Mouse (Mus musculus) ovary, postnatal 14 days (tissue): ENCODE results near the gene Nap1l2.
"Not testable (repeated sequence)": the region's sequence is repeated elsewhere in the genome, so short reads cannot be mapped to it uniquely, and the experiment has no call there.

Source experiments
- DNase-seq: peaks from one replicate; pipeline ENCODE4 v3.0.0; 2022; ENCODE audit warnings: low spot score

Nap1l2 gene

DNA sequence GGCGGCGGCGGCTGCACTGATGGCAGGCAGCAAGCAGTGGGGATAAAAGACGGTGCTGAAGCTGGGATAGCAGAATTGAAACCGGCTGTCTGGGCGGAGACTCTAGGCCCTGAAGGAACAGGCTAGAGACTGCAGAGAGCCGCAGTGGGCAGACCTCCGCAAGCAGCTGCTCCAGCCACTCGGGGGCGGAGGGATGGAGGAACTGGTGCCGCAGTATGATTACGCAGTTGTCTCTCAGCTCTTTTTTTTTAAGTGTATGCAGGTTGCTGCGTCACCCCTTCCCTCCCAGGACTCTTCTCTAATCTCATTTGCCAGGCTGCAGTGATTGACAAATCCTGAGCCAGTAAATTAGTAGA lies at the start of gene Nap1l2:
Gene Nap1l2, minus strand, starts transcription at position 210 of the 356 bp plus-strand sequence.
- no peak for DNase-seq

DNA sequence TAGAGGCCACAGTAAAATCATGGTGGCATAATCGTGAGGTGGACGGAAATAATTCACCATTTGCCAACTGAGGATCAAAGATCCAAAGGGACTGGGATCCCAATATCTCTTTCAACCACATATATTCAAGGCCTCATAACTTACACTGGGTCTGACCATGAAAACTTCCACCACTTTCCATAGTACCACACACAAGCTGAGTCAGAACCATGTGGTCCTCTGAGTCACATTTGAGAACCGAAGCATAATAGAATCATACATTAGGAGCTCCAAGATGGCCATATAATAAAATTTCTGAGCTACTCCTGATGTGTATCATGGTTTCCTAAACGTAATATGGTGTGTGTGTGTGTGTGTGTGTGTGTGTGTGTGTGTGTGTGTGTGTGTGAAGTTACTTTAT lies 28.8 kb upstream of the Nap1l2 start:
- no peak for DNase-seq

DNA sequence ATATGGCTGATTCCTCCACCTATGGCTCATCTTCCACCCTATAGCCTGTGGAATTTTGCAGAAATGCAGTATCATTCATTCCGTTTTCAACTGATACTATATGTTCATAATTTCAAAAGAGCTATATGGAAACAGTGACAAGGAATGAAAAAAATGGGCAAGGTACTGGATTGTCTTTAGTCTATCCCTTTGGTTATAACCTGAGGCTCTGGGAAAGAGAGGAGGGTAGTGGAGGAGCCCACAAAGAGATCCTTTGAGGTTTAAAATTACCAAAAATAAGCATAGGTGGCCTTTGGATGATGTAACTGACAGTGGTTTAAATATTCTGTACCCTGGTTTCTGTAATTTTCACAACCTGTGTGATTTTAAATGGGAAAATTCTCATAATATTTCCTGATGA lies 389 bp upstream of the Nap1l2 start:
- no peak for DNase-seq

DNA sequence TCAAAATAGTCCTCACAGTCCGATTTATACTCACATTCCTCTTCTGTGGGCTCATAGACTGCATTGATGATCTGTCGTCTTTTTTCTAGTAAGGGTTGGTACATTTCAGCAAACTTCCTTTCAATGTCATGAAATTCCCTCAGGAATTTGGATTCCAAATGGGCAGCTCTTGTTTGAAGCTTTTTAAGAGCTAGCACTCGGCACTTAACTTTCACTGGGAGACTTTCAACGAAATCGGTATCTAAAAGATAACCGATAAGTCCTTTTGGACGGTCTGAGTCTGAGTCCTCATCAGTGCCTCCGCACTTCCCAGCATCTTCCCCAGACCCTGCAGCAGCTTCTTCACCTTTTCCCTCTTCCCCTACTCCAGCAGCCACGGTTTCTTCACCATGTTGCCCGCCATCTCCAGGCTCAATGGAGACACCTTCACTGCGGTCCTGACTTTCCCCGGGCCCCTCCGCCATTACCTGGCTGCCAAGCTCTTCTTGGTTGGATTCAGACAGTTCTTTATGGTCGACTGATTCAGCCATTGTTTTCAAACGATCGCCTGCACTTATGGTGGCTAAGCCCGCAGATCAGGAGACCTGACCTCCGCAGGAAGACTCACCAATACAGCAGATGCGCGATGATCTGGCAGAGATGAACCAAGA lies 534 bp downstream of the Nap1l2 start:
- no peak for DNase-seq

DNA sequence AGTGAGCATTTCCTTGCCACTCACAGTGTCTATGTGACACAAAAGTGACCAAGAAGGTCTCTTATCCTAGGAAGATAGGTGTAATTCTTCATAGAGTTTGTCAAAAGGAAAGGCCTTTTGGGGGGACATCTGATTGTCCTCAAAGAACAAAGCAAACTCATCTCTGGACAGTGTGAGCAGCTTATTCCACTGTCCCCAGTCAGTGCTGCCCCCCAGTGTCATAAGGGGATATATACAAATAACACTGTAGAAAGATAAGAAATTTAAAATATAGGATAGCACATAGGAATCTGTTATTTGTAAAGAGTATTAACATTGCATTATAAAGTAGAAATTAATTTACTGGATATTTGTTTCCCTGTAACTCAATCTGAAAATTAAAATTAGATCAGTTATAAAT lies 2.9 kb downstream of the Nap1l2 start:
- DNase-seq = no peak

DNA sequence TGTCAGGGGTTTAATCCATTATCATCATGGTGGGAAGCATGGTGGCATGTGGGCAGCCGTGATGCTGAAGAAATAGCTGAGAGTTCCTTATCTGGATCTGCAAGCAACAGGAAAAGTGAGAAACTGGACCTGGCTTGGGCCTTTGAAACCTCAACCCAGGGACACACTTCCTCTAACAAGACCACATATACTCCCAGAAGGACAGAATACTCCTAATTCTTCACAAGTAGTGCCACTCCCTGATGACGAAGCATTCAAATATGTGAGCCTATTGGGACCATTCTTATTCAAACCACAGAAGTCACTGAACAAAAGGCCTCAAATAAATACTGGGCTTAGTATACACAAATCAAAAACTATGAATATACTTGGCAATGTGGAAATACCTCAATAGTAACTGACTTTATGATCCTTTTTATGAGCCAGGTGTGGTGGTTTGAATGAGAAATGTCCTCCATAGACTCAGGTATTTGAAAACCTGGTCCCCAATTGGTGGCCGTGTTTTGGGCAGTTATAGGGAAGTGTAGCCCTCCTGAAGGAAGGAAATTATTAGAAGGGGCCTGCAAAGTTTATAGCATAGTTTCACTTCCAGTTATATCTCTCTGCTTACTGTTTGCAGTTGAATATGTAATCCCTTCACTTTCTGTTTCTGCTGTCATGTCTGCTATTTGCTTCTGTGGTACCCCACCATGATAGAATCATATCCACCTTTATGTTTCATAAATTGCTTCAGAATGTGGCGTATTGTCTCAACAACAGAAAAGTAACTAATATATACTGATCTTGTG lies 6.5 kb downstream of the Nap1l2 start:
- no peak for DNase-seq

DNA sequence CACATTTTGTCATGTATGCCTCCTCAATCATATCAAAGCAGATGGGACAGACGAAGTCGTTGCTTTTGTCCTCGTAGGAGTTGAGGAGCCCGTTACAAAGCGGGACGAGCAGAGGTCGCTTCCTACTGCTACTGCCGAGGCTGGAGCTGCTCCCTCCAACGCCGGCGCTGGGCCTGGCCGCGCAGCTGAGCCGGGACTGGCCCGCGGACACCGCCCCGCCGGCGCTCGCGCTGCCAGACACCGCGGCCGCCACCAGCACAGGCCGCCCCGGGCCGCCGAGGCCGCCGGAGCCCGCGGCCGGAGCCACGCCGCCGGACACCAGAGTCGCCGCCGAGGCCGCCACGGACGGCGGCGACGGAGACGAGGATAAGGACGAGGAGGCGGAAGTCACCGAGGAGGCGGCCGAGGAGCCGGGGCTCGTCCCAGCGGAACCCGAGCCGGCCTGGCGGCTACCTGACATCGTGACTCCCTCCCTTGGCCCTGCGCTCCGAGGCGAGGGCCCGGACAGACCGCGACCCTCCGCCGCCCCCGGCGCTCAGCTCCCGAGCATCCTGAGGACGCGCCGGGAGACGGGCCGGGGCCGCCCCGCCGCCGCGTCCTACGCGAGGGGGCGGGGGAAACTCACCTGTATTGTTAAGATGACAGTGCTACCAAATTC lies 21.4 kb downstream of the Nap1l2 start:
- DNase-seq = not testable (repeated sequence)

DNA sequence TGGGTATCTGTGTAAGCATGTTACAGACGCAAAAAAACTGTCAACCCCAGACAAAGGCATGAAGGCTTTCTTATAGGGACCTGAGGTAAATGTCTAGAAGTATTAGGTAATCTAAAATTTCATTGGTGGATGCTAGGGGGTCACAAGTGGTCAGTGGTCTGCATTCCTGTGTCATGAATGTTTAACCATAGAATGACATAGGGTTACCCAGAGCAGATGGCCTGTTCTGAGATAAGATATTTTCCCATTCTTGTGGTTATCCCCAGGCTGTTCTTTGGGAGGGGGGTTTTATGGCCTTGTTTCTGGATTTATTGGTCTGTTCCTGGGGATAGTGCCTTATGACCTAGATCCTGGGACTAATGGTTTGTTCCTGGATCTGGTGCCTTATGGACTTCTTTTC lies 30.3 kb downstream of the Nap1l2 start:
- no peak for DNase-seq

DNA sequence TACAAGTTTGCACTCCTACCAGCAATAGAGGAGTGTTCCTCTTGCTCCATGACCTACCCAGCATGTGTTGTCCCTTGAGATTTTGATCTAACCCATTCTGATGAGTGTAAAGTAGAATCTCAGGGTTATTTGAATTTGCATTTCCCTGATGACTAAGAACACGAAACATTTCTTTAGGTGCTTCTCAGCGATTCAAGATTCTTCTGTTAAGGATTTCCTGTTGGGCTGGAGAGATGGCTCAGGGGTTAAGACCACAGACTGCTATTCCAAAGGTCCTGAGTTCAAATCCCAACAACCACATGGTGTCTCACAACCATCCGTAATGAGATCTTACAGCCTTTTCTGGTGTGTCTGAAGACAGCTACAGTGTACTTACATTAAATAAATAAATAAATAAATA lies 47.9 kb downstream of the Nap1l2 start:
- no peak for DNase-seq
